Mouse (Mus musculus): ENCODE data around the gene Cebpzos. TPM values are rescaled to one million over a fixed set of nuclear protein-coding genes. Genes with fewer than 3 reads are reported as not detected.

Gene Cebpzos
- total RNA-seq, 2 experiments from 2014 or later: 56.3 to 65.8 TPM

DNA sequence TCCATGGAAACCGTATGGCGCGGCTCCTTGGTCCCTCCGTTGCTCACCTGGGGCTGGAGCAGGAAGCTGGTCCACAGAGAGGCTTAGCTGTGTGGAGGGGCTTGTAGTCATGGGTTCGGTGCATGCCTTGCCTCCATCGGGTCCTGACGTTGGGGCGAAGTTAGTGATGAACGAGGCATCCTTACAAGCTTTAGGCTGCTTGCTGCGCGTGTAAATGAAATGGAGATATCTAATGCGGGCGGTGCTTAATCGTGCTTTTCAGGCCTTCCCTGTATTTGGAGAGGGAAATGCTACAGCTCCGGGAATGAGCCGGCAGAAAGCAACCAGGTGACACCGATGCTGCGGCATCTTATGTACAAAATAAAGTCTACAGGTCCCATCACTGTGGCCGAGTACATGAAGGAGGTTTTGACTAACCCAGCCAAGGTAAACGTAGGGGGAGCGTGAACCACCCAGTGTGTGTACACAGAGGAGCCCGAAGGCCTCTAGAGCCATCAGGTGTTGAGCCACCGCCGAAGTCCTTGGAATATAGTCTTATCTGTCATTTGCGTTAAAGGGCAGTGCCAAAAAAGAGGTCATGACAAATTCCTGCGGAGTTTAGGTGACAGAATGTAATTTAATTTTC is 21.0 kb downstream of the Cebpzos start:
- DNase-seq: no peak

DNA sequence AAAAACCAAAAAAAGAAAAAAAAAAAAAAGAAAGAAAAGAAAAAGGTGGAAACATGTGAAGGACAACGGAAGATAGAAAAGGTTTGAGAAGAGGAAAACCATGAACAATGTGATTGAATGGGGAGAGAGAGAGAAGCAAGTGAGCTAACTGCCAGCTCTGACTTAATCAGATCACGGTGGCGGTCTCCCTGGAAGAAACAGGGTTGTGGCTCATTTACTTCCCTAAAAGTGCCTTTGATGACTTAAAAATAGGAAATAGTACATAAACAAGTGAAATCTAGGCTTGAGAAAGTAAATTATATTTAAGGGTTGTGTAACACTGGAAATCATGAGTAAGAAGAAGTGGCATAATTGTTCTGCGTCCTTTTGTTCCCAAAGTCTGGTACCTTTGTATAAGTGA is 22.6 kb downstream of the Cebpzos start:
- no peak for DNase-seq

DNA sequence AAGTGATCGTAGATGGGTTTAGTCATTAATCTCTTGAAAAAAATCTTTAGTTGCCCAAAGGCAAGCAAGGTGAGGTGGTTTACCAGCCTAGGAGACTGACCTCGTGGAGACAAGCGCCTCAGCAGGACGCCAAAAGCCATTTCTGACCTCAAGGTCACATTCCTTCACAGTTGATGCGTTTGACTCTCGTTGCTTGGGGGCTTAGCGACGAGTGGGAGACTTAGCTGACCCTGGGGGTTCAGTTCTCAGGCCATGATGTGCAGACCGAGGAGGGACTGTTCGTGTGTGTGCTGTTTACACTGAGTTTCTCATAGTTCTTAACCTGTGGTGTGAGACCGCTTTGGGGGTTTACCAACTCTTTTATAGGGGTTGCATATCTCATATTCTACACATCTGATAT is 26.3 kb downstream of the Cebpzos start:
- DNase-seq: no peak

GRCm38 (mm10) chr17:78951225-78951624 is 34.9 kb downstream of the Cebpzos start:
- no peak for DNase-seq

- no peak for DNase-seq
These were observed 35.8 kb downstream of the Cebpzos start for GRCm38 (mm10) chr17:78952070-78952469.

GRCm38 (mm10) chr17:78953240-78953639 is 36.9 kb downstream of the Cebpzos start:
- DNase-seq: no peak

DNA sequence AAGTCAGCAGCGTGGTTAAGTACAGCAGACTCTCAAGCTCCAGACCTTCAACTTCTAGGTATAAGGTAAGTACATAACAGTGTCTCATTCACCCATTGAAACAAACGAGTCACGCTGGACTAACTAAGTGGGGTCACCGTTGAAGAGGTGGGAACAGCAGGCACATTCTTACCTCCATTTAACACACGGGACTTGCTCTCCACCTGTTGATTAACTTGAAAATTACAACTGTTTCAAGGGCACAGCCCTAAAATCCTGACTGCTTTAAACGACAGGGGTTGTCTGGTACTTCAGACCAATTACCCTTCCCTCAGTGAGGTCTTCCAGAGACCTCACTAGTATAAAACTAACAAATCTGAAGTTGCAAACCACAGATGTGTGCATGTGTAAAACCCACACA is 43.2 kb downstream of the Cebpzos start:
- DNase-seq: no peak

GRCm38 (mm10) chr17:78964387-78964786 is 48.1 kb downstream of the Cebpzos start:
- DNase-seq: no peak

DNA sequence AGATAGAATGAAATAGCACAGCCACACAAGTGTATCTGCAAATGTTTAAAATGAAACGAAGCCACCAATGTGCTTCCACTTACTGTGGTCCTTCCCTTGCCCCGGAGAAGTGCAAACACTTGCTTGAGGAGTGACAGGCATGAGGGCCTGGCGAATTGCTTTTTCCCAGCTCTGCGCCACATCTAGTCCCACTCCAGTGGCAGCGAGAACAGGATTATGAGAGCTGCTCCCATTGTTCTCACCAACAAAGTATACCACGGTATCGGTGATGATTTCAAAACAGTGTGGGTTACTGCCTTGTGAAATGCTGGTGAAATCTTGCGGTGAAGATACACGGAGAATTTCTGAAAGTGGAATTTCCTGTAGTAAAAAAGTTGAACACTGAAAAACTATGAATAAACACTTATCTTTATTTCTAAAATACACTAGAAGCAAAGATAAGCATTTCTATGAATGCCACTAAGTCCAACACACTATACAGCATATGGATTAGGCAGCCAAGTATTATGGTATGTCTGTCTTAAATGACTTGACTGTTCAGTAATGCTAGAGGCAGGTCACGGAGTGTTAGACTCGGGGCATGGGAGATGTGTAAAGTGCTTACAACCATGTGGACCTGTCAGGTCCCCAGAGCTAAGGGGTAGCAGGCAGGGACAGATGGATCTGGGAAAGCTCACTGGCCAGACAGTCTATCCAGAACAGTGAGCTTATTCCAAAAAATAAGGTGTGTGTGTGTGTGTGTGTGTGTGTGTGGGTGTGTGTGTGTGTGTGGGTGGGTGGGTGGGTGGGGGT is 50.0 kb downstream of the Cebpzos start:
- DNase-seq: no peak

DNA sequence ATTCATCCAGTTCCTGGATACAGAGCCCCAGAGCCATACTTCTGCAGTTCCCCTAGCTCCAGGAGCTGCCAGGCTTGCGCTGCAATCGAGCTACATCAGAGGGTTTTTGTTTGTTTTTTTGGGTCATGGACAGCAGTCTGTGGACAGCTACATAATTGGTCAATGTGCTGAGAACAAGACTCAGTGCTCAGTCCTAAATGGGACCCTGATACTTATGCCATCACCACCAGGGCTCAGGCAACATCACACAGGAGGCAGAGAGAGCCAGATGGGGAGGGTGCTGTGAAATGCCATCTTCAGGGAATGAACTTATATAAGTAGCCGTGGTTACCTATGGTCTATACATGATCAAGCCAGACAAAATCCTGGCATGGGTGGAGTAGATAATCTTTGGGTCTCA is 52.2 kb downstream of the Cebpzos start:
- DNase-seq: no peak

Other genes with a start within 250 kb of the Cebpzos start
- gene Strn, start 179.3 kb upstream of the Cebpzos start, total RNA-seq (2021): 10 to 100 TPM; 11.7 to 13.0 TPM
- gene Heatr5b, start 81.1 kb upstream of the Cebpzos start, total RNA-seq (2021): 10 to 100 TPM in 1 of 2 experiments, 1 to 10 TPM in 1; 10.0 to 12.5 TPM
- gene Gpatch11, start 80.9 kb upstream of the Cebpzos start, total RNA-seq (2021): 10 to 100 TPM; 21.4 to 22.3 TPM
- gene Eif2ak2, start 33.9 kb upstream of the Cebpzos start, total RNA-seq (2021): 1 to 10 TPM; 8.5 to 9.5 TPM
- not detected for gene Sult6b1, start 9.5 kb upstream of the Cebpzos start, total RNA-seq (2021)
- 10 to 100 TPM; 19.8 to 22.7 TPM for gene Cebpz, start 20.6 kb downstream of the Cebpzos start, total RNA-seq (2021)
- gene Ndufaf7, start 20.6 kb downstream of the Cebpzos start, total RNA-seq (2021): 10 to 100 TPM; 31.1 to 31.3 TPM
- 10 to 100 TPM; 18.2 to 27.2 TPM for gene Prkd3, start 104.3 kb downstream of the Cebpzos start, total RNA-seq (2021)
- gene Qpct, start 135.4 kb downstream of the Cebpzos start, total RNA-seq (2021): 10 to 100 TPM; 12.3 to 15.9 TPM